Mouse (Mus musculus): Measurements from ENCODE around the gene Tyrp1.

DNA sequence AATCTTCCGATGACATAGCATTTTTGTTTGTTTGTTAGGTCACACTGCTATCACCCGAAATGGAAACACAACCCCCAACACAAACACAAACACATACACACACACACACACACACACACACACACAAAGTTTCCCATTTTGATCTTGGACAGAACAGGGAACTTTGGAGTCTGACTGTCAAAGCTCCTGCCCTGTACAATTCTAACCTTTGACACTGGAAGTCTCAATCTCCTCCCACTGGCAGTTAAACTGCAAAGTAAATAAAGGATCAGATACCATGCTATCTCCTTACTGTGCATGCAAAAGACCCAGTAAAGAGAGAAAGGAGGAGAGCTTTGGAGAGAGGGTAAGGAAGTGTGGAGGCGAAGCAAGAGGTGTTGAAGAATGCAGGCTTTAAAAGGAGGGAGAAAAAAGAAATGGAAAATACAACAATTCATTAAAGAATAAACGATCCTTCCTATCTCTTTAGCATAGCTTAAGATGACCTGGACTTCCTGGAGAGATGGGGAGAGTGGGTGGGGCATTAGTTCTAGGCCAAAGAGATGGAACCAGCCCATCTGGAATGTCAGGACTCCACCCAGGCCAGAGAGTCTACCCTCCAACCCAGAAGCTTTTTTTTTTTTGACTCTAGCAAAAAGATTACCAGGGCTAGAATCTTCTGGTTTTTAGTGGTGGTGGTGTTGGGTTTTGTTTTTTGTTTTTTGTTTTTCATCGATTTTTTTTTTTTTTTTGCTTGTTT is 40.4 kb downstream of the Tyrp1 start:
- TF ChIP-seq CTCF (IDR thresholded peaks at IDR 0.05; ENCODE audit: control insufficient read depth, insufficient read depth, low read length) (no peak), POLR2A (IDR thresholded peaks at IDR 0.05; ENCODE audit: borderline replicate concordance, control insufficient read depth, low read depth, low read length) (no peak)
